Mouse (Mus musculus): ENCODE data around the gene Tmem171. TPM values are rescaled to one million over a fixed set of nuclear protein-coding genes. Genes with fewer than 3 reads are reported as not detected.

Gene Tmem171
- polyA plus RNA-seq, 1 experiment from 2014 or later = not detected

DNA sequence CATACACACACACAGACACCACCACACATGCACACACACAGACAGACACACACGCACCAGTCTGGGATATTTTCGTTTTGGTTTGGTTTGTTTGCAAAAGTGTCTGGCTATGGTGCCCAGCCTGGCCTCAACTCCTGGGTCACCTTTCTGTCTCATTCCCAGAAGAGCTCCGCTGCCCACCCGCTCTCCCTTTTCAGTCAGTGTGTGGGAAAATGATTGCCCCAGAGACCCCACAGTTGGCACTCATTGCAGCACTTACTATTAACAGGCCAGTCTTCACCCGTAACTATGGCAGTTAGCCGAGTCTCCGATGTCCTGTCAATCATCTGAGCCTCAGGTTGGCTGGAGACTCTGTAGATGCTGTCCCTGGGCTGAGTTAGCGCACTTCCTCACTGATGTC lies 21.5 kb upstream of the Tmem171 start:
- no peak overlapping the region for H3K4me3 ChIP-seq (ENCODE audit: low read depth, low read length)
- no peak overlapping the region for H3K9ac ChIP-seq (replicated peaks; ENCODE audit: low read depth, low read length)
- no peak for ATAC-seq (ENCODE audit: low read depth)
- H3K27ac ChIP-seq (ENCODE audit: low read depth, low read length) = no peak overlapping the region
- H3K36me3 ChIP-seq (ENCODE audit: control insufficient read depth, insufficient read depth, low read length) = no peaks in the 10 kb centered on the region
- no peaks in the 10 kb centered on the region for H3K27me3 ChIP-seq (ENCODE audit: control insufficient read depth, insufficient read depth, low read length)
- no peaks in the 10 kb centered on the region for H3K4me1 ChIP-seq (ENCODE audit: control insufficient read depth, insufficient read depth, low read length)
- no peak overlapping the region for H3K4me2 ChIP-seq (ENCODE audit: low read depth, low read length)
- H3K9me3 ChIP-seq (ENCODE audit: control insufficient read depth, low read length) = no peaks in the 10 kb centered on the region
- WGBS = 94% methylated on average over 8 of the region's 8 CpGs

DNA sequence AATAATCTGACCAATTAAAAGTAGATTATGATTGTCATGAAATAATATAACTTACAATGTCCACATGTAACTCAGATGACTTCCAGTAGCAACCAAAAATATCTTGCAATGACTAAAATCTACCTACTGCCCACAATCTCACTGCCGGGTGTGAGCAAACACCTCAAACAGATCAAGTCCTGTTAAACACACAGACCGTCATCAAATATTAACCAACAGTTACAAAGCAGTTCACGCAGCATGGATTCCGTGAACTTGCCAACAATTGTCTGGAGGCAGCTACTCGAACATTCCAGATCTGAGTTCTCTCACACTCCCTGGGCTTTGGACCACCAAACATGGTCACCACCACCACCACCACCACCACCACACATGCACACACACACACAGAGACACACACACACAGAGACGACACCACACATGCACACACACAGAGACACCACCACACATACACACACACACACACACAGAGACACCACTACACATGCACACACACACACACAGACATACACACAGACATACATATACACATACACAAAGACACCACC lies 20.9 kb upstream of the Tmem171 start:
- H3K4me1 ChIP-seq (ENCODE audit: control insufficient read depth, insufficient read depth, low read length) = no peaks in the 10 kb centered on the region
- H3K4me2 ChIP-seq (ENCODE audit: low read depth, low read length) = no peak overlapping the region
- H3K9me3 ChIP-seq (ENCODE audit: control insufficient read depth, low read length) = no peaks in the 10 kb centered on the region
- no peak for ATAC-seq (ENCODE audit: low read depth)
- 82% methylated on average over 6 of the region's 6 CpGs for WGBS
- H3K36me3 ChIP-seq (ENCODE audit: control insufficient read depth, insufficient read depth, low read length) = no peaks in the 10 kb centered on the region
- H3K4me3 ChIP-seq (ENCODE audit: low read depth, low read length) = no peak overlapping the region
- no peak overlapping the region for H3K9ac ChIP-seq (replicated peaks; ENCODE audit: low read depth, low read length)
- no peaks in the 10 kb centered on the region for H3K27me3 ChIP-seq (ENCODE audit: control insufficient read depth, insufficient read depth, low read length)
- H3K27ac ChIP-seq (ENCODE audit: low read depth, low read length) = no peak overlapping the region

DNA sequence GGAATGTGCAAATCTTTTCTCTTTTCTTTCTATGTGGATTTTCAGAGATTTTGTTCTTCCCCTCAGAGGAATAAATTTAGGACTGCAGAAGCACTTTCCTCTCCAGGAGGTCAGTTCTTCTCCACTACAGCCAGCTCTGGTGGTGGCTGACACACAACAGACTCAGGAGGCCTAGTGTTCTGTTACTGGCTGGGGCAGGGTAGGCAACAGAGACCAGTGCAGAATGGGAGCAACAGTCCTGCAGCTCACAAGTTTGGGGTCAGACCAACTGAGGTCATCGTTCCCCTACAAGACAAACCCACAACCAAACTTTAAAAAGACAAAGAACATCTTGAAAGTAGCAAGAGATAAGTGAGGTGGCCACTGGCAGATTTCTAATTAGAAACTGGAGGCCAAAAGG lies 16.0 kb upstream of the Tmem171 start:
- H3K4me2 ChIP-seq (ENCODE audit: low read depth, low read length) = no peak overlapping the region
- no peaks in the 10 kb centered on the region for H3K9me3 ChIP-seq (ENCODE audit: control insufficient read depth, low read length)
- no peaks in the 10 kb centered on the region for H3K27me3 ChIP-seq (ENCODE audit: control insufficient read depth, insufficient read depth, low read length)
- no peak overlapping the region for H3K4me3 ChIP-seq (ENCODE audit: low read depth, low read length)
- H3K36me3 ChIP-seq (ENCODE audit: control insufficient read depth, insufficient read depth, low read length) = no peaks in the 10 kb centered on the region
- WGBS = 97% methylated on average over 1 of the region's 1 CpGs
- H3K9ac ChIP-seq (replicated peaks; ENCODE audit: low read depth, low read length) = no peak overlapping the region
- ATAC-seq (ENCODE audit: low read depth) = no peak
- no peaks in the 10 kb centered on the region for H3K4me1 ChIP-seq (ENCODE audit: control insufficient read depth, insufficient read depth, low read length)
- H3K27ac ChIP-seq (ENCODE audit: low read depth, low read length) = no peak overlapping the region

DNA sequence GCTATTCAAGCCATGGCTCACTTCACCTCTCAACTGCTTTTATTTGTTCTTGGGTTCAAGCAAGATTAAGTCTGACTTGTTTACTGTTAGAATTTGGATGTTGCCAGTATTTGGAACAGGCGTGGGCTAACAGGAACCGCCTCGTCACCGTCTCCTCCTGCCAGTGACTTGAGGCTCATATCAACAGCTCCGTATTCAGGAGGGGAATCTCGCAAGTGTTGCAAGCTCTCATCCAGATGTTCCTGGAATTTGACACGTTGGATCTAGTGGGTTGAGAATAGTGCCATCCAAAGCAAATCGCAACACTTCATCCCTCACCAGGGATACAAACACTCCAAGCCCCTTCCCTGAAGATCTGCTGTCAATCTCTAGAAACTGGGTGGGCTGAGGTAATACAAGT lies 15.6 kb upstream of the Tmem171 start:
- Histone ChIP-seq H3K27me3 (ENCODE audit: control insufficient read depth, insufficient read depth, low read length) (no peaks in the 10 kb centered on the region), H3K9me3 (ENCODE audit: control insufficient read depth, low read length) (no peaks in the 10 kb centered on the region), H3K4me2 (ENCODE audit: low read depth, low read length) (no peak overlapping the region), H3K9ac (replicated peaks; ENCODE audit: low read depth, low read length) (no peak overlapping the region), H3K36me3 (ENCODE audit: control insufficient read depth, insufficient read depth, low read length) (no peaks in the 10 kb centered on the region), H3K27ac (ENCODE audit: low read depth, low read length) (no peak overlapping the region), H3K4me1 (ENCODE audit: control insufficient read depth, insufficient read depth, low read length) (no peaks in the 10 kb centered on the region), H3K4me3 (ENCODE audit: low read depth, low read length) (no peak overlapping the region)
- ATAC-seq (ENCODE audit: low read depth) = no peak
- 82% methylated on average over 8 of the region's 8 CpGs for WGBS

DNA sequence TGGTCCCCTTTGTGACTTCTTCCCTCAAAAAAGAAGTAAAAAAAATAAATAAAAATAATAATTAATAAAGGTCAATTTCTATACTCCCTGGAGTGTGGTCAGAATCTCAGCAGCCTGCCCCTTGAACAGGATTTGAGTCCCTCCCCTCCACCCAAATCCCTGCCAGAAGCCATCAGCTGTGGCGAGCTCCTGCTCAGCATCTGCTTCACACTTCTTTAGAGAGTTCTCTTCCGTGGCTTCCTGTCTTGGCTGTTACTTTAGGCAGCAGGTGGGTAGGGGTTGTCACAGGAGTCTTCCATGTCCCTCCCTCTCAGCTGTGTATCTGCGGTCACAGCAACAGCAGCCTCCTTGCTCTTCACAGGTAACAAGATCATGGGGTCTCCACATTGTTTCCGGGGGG lies 10.9 kb upstream of the Tmem171 start:
- 80% methylated on average over 4 of the region's 4 CpGs for WGBS
- Histone ChIP-seq H3K4me2 (ENCODE audit: low read depth, low read length) (no peak overlapping the region), H3K9me3 (ENCODE audit: control insufficient read depth, low read length) (no peaks in the 10 kb centered on the region), H3K27ac (ENCODE audit: low read depth, low read length) (no peak overlapping the region), H3K27me3 (ENCODE audit: control insufficient read depth, insufficient read depth, low read length) (no peaks in the 10 kb centered on the region), H3K4me1 (ENCODE audit: control insufficient read depth, insufficient read depth, low read length) (no peaks in the 10 kb centered on the region), H3K4me3 (ENCODE audit: low read depth, low read length) (no peak overlapping the region), H3K36me3 (ENCODE audit: control insufficient read depth, insufficient read depth, low read length) (no peaks in the 10 kb centered on the region), H3K9ac (replicated peaks; ENCODE audit: low read depth, low read length) (no peak overlapping the region)
- ATAC-seq (ENCODE audit: low read depth) = no peak

DNA sequence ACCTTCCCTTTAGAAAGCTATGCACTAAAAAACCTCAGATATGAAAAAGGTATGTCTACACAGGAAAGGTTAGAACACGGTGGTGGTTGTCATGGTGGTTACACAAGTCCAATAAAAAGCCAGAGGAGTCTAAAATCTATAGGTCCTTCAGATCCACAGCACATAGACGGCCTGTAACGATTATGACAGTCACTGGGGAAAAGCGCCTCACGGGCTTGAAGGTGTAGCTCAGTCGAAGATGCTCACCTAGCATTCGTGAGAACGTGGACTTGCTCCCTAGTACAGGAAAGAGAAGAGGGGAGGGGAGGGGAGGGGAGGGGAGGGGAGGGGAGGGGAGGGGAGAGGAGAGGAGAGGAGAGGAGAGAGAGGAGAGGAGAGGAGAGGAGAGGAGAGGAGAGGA lies 9.2 kb upstream of the Tmem171 start:
- no peak for ATAC-seq (ENCODE audit: low read depth)
- H3K4me1 ChIP-seq (ENCODE audit: control insufficient read depth, insufficient read depth, low read length) = no peaks in the 10 kb centered on the region
- H3K4me3 ChIP-seq (ENCODE audit: low read depth, low read length) = no peak overlapping the region
- H3K9ac ChIP-seq (replicated peaks; ENCODE audit: low read depth, low read length) = no peak overlapping the region
- H3K4me2 ChIP-seq (ENCODE audit: low read depth, low read length) = no peak overlapping the region
- H3K36me3 ChIP-seq (ENCODE audit: control insufficient read depth, insufficient read depth, low read length) = no peaks in the 10 kb centered on the region
- H3K9me3 ChIP-seq (ENCODE audit: control insufficient read depth, low read length) = no peaks in the 10 kb centered on the region
- H3K27ac ChIP-seq (ENCODE audit: low read depth, low read length) = no peak overlapping the region
- no peaks in the 10 kb centered on the region for H3K27me3 ChIP-seq (ENCODE audit: control insufficient read depth, insufficient read depth, low read length)
- 80% methylated on average over 7 of the region's 8 CpGs for WGBS

DNA sequence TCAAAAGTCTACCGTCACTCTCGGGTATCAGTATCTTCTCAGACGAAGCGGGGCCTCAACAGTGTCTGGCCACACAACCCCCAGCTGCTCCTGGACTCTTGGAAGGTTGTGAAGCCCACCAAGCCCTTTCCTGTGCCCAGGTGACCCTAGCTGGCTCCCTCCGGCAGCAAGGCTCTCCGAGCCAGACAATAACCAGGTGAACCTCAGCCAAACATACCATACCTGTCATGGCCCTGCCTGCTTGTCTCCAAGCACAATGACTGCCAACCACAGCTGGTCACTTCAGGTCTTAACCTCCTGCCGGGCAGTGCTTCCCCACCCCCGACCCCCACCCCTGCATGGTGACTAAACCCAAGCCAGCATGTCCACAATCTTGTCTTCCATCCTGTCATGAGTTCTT lies 7.7 kb upstream of the Tmem171 start:
- no peak overlapping the region for H3K4me3 ChIP-seq (ENCODE audit: low read depth, low read length)
- no peaks in the 10 kb centered on the region for H3K4me1 ChIP-seq (ENCODE audit: control insufficient read depth, insufficient read depth, low read length)
- H3K4me2 ChIP-seq (ENCODE audit: low read depth, low read length) = no peak overlapping the region
- no peaks in the 10 kb centered on the region for H3K36me3 ChIP-seq (ENCODE audit: control insufficient read depth, insufficient read depth, low read length)
- no peaks in the 10 kb centered on the region for H3K27me3 ChIP-seq (ENCODE audit: control insufficient read depth, insufficient read depth, low read length)
- H3K9ac ChIP-seq (replicated peaks; ENCODE audit: low read depth, low read length) = no peak overlapping the region
- no peak for ATAC-seq (ENCODE audit: low read depth)
- H3K9me3 ChIP-seq (ENCODE audit: control insufficient read depth, low read length) = no peaks in the 10 kb centered on the region
- no peak overlapping the region for H3K27ac ChIP-seq (ENCODE audit: low read depth, low read length)
- WGBS = 92% methylated on average over 8 of the region's 8 CpGs

DNA sequence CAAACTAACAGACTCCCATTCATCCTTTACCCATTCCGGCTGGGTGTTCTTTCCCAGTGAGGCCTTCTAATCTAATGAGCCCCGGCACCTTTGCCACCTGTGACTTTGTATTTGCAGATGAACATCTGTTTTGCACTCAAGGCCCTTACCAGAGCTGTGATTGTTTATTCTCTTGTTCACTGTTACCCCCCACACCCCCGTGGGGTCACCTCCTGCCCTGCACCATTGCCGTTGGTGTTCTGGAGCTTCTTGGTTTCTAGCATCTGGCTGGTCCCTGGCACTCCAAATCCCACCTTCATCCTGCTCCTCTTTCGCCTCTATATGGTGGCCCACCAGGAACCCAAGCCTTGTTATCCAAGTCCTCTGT lies 6.7 kb upstream of the Tmem171 start:
- Histone ChIP-seq H3K27ac (ENCODE audit: low read depth, low read length) (no peak overlapping the region), H3K9me3 (ENCODE audit: control insufficient read depth, low read length) (no peaks in the 10 kb centered on the region), H3K4me1 (ENCODE audit: control insufficient read depth, insufficient read depth, low read length) (no peaks in the 10 kb centered on the region), H3K27me3 (ENCODE audit: control insufficient read depth, insufficient read depth, low read length) (no peaks in the 10 kb centered on the region), H3K4me3 (ENCODE audit: low read depth, low read length) (no peak overlapping the region), H3K9ac (replicated peaks; ENCODE audit: low read depth, low read length) (no peak overlapping the region), H3K4me2 (ENCODE audit: low read depth, low read length) (no peak overlapping the region), H3K36me3 (ENCODE audit: control insufficient read depth, insufficient read depth, low read length) (no peaks in the 10 kb centered on the region)
- WGBS = 87% methylated on average over 5 of the region's 5 CpGs
- ATAC-seq (ENCODE audit: low read depth) = no peak

DNA sequence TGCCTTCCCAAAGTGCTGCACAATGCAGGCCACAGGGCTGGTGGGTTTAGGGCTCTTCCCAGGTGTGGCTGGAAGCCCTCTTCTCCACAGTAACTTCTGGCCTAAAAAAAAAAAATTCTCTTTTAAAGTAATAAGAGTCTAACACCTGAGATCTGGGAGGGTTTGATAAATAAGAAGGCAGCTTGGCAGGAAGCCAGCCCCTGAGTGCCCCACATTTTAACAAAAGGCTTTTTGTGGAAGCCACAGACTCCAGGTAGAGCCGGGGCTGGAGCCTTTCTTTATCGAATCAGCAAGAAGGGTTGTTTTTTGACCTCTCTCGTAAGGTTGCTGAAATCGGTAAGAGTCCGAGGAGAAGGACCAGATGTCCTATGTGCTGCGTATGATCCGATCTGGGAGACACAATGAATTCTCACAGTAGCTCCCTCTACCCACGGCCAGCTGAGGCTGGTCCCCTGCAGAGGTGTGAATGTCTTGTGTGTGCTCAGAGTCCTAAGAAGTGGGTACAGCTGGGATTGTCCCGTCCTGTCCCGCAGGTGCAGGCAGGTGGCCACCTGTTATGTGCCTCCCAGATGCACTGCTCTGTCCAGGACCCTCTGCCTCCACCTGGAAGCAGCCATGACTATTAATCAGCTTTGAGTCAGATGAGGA lies 6.2 kb upstream of the Tmem171 start:
- no peaks in the 10 kb centered on the region for H3K4me1 ChIP-seq (ENCODE audit: control insufficient read depth, insufficient read depth, low read length)
- no peak for ATAC-seq (ENCODE audit: low read depth)
- H3K27me3 ChIP-seq (ENCODE audit: control insufficient read depth, insufficient read depth, low read length) = no peaks in the 10 kb centered on the region
- 68% methylated on average over 10 of the region's 10 CpGs for WGBS
- no peak overlapping the region for H3K9ac ChIP-seq (replicated peaks; ENCODE audit: low read depth, low read length)
- no peak overlapping the region for H3K27ac ChIP-seq (ENCODE audit: low read depth, low read length)
- H3K4me2 ChIP-seq (ENCODE audit: low read depth, low read length) = no peak overlapping the region
- H3K4me3 ChIP-seq (ENCODE audit: low read depth, low read length) = no peak overlapping the region
- no peaks in the 10 kb centered on the region for H3K9me3 ChIP-seq (ENCODE audit: control insufficient read depth, low read length)
- H3K36me3 ChIP-seq (ENCODE audit: control insufficient read depth, insufficient read depth, low read length) = no peaks in the 10 kb centered on the region
